Mouse (Mus musculus) liver, postnatal 0 days (tissue): Measurements from ENCODE around the gene Gm4787. TPM values are rescaled to one million over a fixed set of nuclear protein-coding genes. Genes with fewer than 3 reads are reported as not detected.
A peak's percentile ranks its signal among the peaks of the same experiment; 100 is the strongest.
"Not testable (repeated sequence)": the region's sequence is repeated elsewhere in the genome, so short reads cannot be mapped to it uniquely, and the experiment has no call there.

Experiments used
- ATAC-seq: fragments of 200-750 bp; cut with Nextera tagmentation; 2 replicates; pipeline ENCODE4 v1.8.0; 2017; ENCODE audit warnings: mild to moderate bottlenecking, moderate library complexity
- DNase-seq: peaks from one replicate; pipeline ENCODE4 v3.0.0-alpha.2; 2016
- H3K27ac ChIP-seq: fragments of 300-500 bp; sonication (generic); 2 replicates; pipeline ENCODE4 v1.5.1; 2014; ENCODE audit warnings: antibody characterized with exemption, moderate library complexity, mild to moderate bottlenecking, low read depth
- H3K27me3 ChIP-seq: fragments of 300-500 bp; sonication (generic); 2 replicates; pipeline ENCODE4 v1.6.1; 2014; ENCODE audit warnings: low read length, control low read depth, mixed read lengths; ENCODE audit not compliant: insufficient read depth
- H3K36me3 ChIP-seq: fragments of 300-500 bp; sonication (generic); replicated peaks from 2 replicates; pipeline ENCODE4 v1.6.1; 2014; ENCODE audit warnings: mild to moderate bottlenecking, control low read depth, low read length, moderate library complexity, mixed read lengths; ENCODE audit not compliant: insufficient read depth
- H3K4me1 ChIP-seq: fragments of 300-500 bp; sonication (generic); 2 replicates; pipeline ENCODE4 v1.6.1; 2014; ENCODE audit warnings: antibody characterized with exemption, mild to moderate bottlenecking, control low read depth; ENCODE audit not compliant: insufficient read depth
- H3K4me2 ChIP-seq: fragments of 300-500 bp; sonication (generic); 2 replicates; pipeline ENCODE4 v1.6.1; 2014; ENCODE audit warnings: low read depth, mild to moderate bottlenecking, low read length, moderate library complexity, mixed read lengths
- H3K4me3 ChIP-seq: fragments of 300-500 bp; sonication (generic); 2 replicates; pipeline ENCODE4 v1.5.1; 2014; ENCODE audit warnings: low read depth, low read length
- H3K9ac ChIP-seq: fragments of 300-500 bp; sonication (generic); replicated peaks from 2 replicates; pipeline ENCODE4 v1.6.1; 2014; ENCODE audit warnings: mild to moderate bottlenecking, moderate library complexity
- H3K9me3 ChIP-seq: fragments of 300-500 bp; sonication (generic); 2 replicates; pipeline ENCODE4 v1.6.1; 2016; ENCODE audit warnings: mild to moderate bottlenecking, control low read depth, low read length, mixed read lengths
- CTCF ChIP-seq: sonication (generic); IDR thresholded peaks from 2 replicates; pipeline ENCODE4 v1.5.1; 2016; ENCODE audit warnings: antibody characterized with exemption, low read depth
- EP300 ChIP-seq: IDR thresholded peaks from 2 replicates; pipeline ENCODE4 v1.6.1; 2016; ENCODE audit warnings: antibody characterized with exemption, low read depth, mild to moderate bottlenecking
- WGBS: fragments of 180-500 bp; shearing (Covaris S2); extraction: QIAGEN DNeasy Blood & Tissue Kit; methylation state at CpG from one replicate; pipeline ENCODE4 v1.1.7; 2014; ENCODE audit not compliant: insufficient replicate concordance; 5-methylcytosine and 5-hydroxymethylcytosine counted together
- polyA plus RNA-seq: library from polyadenylated mRNA; unstranded; fragments of >200 nt; fragmentation: Nextera tagmentation; extraction: Ambion mirVana; gene quantifications from 2 replicates; pipeline ENCODE4 v1.2.1, GENCODE M21; 2015

Gene Gm4787
- 0.06 and 0.07 TPM in 2 replicates for polyA plus RNA-seq

GRCm38 (mm10) chr12:81379364-81379763, at the start of gene Gm4787:
TSS of gene Gm4787 (minus strand) at chr12:81379464.
- H3K9ac ChIP-seq, H3K4me3 ChIP-seq, ATAC-seq, H3K9me3 ChIP-seq, H3K27ac ChIP-seq, H3K4me1 ChIP-seq, H3K27me3 ChIP-seq, H3K36me3 ChIP-seq, DNase-seq, H3K4me2 ChIP-seq: not testable (repeated sequence)
- WGBS: 90% methylated on average over 1 of the region's 1 CpGs

GRCm38 (mm10) chr12:81421846-81422245, 42.6 kb upstream of the Gm4787 start, which contains the start of gene Adam4:
TSS of gene Adam4 (minus strand) at chr12:81421946.
- Histone ChIP-seq H3K36me3 (no peaks in the 10 kb centered on the region), H3K4me2 (no peak within 1 kb of the TSS), H3K27me3 (no peaks in the 10 kb centered on the region), H3K27ac (no peak within 1 kb of the TSS), H3K4me3 (no peak within 1 kb of the TSS), H3K9ac (no peak within 1 kb of the TSS), H3K4me1 (no peaks in the 10 kb centered on the region), H3K9me3 (peaks cover 7% of the 10 kb centered on the region; the same call in 1 of the 2 replicates)
- no peak for TF ChIP-seq EP300
- no peak for TF ChIP-seq CTCF
- no peak for DNase-seq
- no peak for ATAC-seq
- WGBS: 84% methylated on average over 1 of the region's 1 CpGs

GRCm38 (mm10) chr12:81413211-81413610, 33.9 kb upstream of the Gm4787 start:
- Histone ChIP-seq H3K4me3 (no peak overlapping the region), H3K36me3 (no peaks in the 10 kb centered on the region), H3K27me3 (no peaks in the 10 kb centered on the region), H3K9me3 (no peaks in the 10 kb centered on the region), H3K27ac (no peak overlapping the region), H3K4me1 (no peaks in the 10 kb centered on the region), H3K9ac (no peak overlapping the region), H3K4me2 (no peak overlapping the region)
- 76% methylated on average over 3 of the region's 3 CpGs for WGBS
- ATAC-seq (no peak), DNase-seq (no peak)
- no peak for TF ChIP-seq CTCF
- no peak for TF ChIP-seq EP300

- 73% methylated on average over 3 of the region's 3 CpGs for WGBS
- Histone ChIP-seq H3K9me3 (no peaks in the 10 kb centered on the region), H3K36me3 (no peaks in the 10 kb centered on the region), H3K27ac (no peak overlapping the region), H3K4me1 (no peaks in the 10 kb centered on the region), H3K9ac (no peak overlapping the region), H3K4me3 (no peak overlapping the region), H3K4me2 (no peak overlapping the region), H3K27me3 (no peaks in the 10 kb centered on the region)
- ATAC-seq (no peak), DNase-seq (no peak)
- TF ChIP-seq EP300 (no peak), CTCF (no peak)
These were observed 29.7 kb upstream of the Gm4787 start for GRCm38 (mm10) chr12:81408966-81409365.

GRCm38 (mm10) chr12:81402187-81402586, 22.9 kb upstream of the Gm4787 start:
- H3K9me3 ChIP-seq: no peaks in the 10 kb centered on the region
- TF ChIP-seq EP300 (no peak), CTCF (peak; percentile 85)
- no peaks in the 10 kb centered on the region for H3K4me1 ChIP-seq
- H3K9ac ChIP-seq: no peak overlapping the region
- no peaks in the 10 kb centered on the region for H3K36me3 ChIP-seq
- 22% methylated on average over 1 of the region's 1 CpGs for WGBS
- no peak overlapping the region for H3K27ac ChIP-seq
- DNase-seq (peak; percentile 62), ATAC-seq (peak; percentile 44; the same call in 1 of the 2 replicates)
- no peaks in the 10 kb centered on the region for H3K27me3 ChIP-seq
- H3K4me2 ChIP-seq: no peak overlapping the region
- no peak overlapping the region for H3K4me3 ChIP-seq

- no peak for TF ChIP-seq EP300
- no peak for TF ChIP-seq CTCF
- Histone ChIP-seq H3K4me3 (no peak overlapping the region), H3K4me1 (peaks cover 3% of the 10 kb centered on the region; the same call in 1 of the 2 replicates), H3K9ac (no peak overlapping the region), H3K9me3 (no peaks in the 10 kb centered on the region), H3K27ac (no peak overlapping the region), H3K27me3 (peaks cover 45% of the 10 kb centered on the region), H3K4me2 (no peak overlapping the region), H3K36me3 (no peaks in the 10 kb centered on the region)
- 63% methylated on average over 5 of the region's 5 CpGs for WGBS
- no peak for ATAC-seq
- DNase-seq: no peak
These were observed 45.4 kb downstream of the Gm4787 start for GRCm38 (mm10) chr12:81333841-81334240.

GRCm38 (mm10) chr12:81332875-81333421, 46.3 kb downstream of the Gm4787 start, which contains the start of gene Slc8a3:
TSS of gene Slc8a3 (minus strand) at chr12:81333180.
- Histone ChIP-seq H3K4me1 (peaks cover 3% of the 10 kb centered on the region; the same call in 1 of the 2 replicates), H3K9me3 (no peaks in the 10 kb centered on the region), H3K27me3 (peaks cover 45% of the 10 kb centered on the region), H3K36me3 (no peaks in the 10 kb centered on the region), H3K9ac (peak within 1 kb of the TSS; percentile 26; the same call in 1 of the 2 replicates), H3K4me2 (peak within 1 kb of the TSS; percentile 82), H3K27ac (no peak within 1 kb of the TSS), H3K4me3 (peak within 1 kb of the TSS; percentile 43)
- TF ChIP-seq CTCF (no peak), EP300 (no peak)
- ATAC-seq (no peak), DNase-seq (peak; percentile 23)
- 2% methylated on average over 38 of the region's 47 CpGs for WGBS
